Mouse (Mus musculus): ENCODE data around the gene Afap1. TPM values are rescaled to one million over a fixed set of nuclear protein-coding genes. Genes with fewer than 3 reads are reported as not detected.

Gene Afap1
- polyA plus RNA-seq, 1 experiment from 2014 or later, result 73.7 TPM

- H3K36me3 ChIP-seq (ENCODE audit: control insufficient read depth, insufficient read depth, low read length), result no peaks in the 10 kb centered on the region
- peak overlapping the region; percentile 13; the same call in 1 of the 2 replicates for H3K9ac ChIP-seq (replicated peaks; ENCODE audit: low read depth, low read length)
- no peaks in the 10 kb centered on the region for H3K27me3 ChIP-seq (ENCODE audit: control insufficient read depth, insufficient read depth, low read length)
- WGBS, result 9% methylated on average over 8 of the region's 8 CpGs
- no peak overlapping the region for H3K4me3 ChIP-seq (ENCODE audit: low read depth, low read length)
- peak; percentile 63; the same call in 1 of the 2 replicates for ATAC-seq (ENCODE audit: low read depth)
- peak overlapping the region; percentile 86 for H3K27ac ChIP-seq (ENCODE audit: low read depth, low read length)
- no peaks in the 10 kb centered on the region for H3K9me3 ChIP-seq (ENCODE audit: control insufficient read depth, low read length)
- peaks cover 47% of the 10 kb centered on the region for H3K4me1 ChIP-seq (ENCODE audit: control insufficient read depth, insufficient read depth, low read length)
- H3K4me2 ChIP-seq (ENCODE audit: low read depth, low read length), result no peak overlapping the region
Observed at GRCm38 (mm10) chr5:35918387-35918786, 25.3 kb downstream of the Afap1 start.

GRCm38 (mm10) chr5:35920076-35920475 is 27.0 kb downstream of the Afap1 start:
- Histone ChIP-seq H3K27ac (ENCODE audit: low read depth, low read length) (no peak overlapping the region), H3K9ac (replicated peaks; ENCODE audit: low read depth, low read length) (no peak overlapping the region), H3K4me2 (ENCODE audit: low read depth, low read length) (no peak overlapping the region), H3K36me3 (ENCODE audit: control insufficient read depth, insufficient read depth, low read length) (no peaks in the 10 kb centered on the region), H3K4me3 (ENCODE audit: low read depth, low read length) (no peak overlapping the region), H3K27me3 (ENCODE audit: control insufficient read depth, insufficient read depth, low read length) (no peaks in the 10 kb centered on the region), H3K9me3 (ENCODE audit: control insufficient read depth, low read length) (no peaks in the 10 kb centered on the region), H3K4me1 (ENCODE audit: control insufficient read depth, insufficient read depth, low read length) (peaks cover 50% of the 10 kb centered on the region)
- no peak for ATAC-seq (ENCODE audit: low read depth)
- WGBS, result 23% methylated on average over 4 of the region's 4 CpGs

GRCm38 (mm10) chr5:35920557-35920956 is 27.4 kb downstream of the Afap1 start:
- no peak overlapping the region for H3K9ac ChIP-seq (replicated peaks; ENCODE audit: low read depth, low read length)
- peaks cover 50% of the 10 kb centered on the region for H3K4me1 ChIP-seq (ENCODE audit: control insufficient read depth, insufficient read depth, low read length)
- no peak overlapping the region for H3K4me2 ChIP-seq (ENCODE audit: low read depth, low read length)
- no peaks in the 10 kb centered on the region for H3K36me3 ChIP-seq (ENCODE audit: control insufficient read depth, insufficient read depth, low read length)
- H3K4me3 ChIP-seq (ENCODE audit: low read depth, low read length), result no peak overlapping the region
- H3K9me3 ChIP-seq (ENCODE audit: control insufficient read depth, low read length), result no peaks in the 10 kb centered on the region
- no peak for ATAC-seq (ENCODE audit: low read depth)
- no peak overlapping the region for H3K27ac ChIP-seq (ENCODE audit: low read depth, low read length)
- no peaks in the 10 kb centered on the region for H3K27me3 ChIP-seq (ENCODE audit: control insufficient read depth, insufficient read depth, low read length)

GRCm38 (mm10) chr5:35921141-35921540 is 28.0 kb downstream of the Afap1 start:
- H3K9ac ChIP-seq (replicated peaks; ENCODE audit: low read depth, low read length), result no peak overlapping the region
- ATAC-seq (ENCODE audit: low read depth), result no peak
- no peaks in the 10 kb centered on the region for H3K36me3 ChIP-seq (ENCODE audit: control insufficient read depth, insufficient read depth, low read length)
- no peak overlapping the region for H3K4me2 ChIP-seq (ENCODE audit: low read depth, low read length)
- no peak overlapping the region for H3K4me3 ChIP-seq (ENCODE audit: low read depth, low read length)
- no peaks in the 10 kb centered on the region for H3K9me3 ChIP-seq (ENCODE audit: control insufficient read depth, low read length)
- WGBS, result 80% methylated on average over 6 of the region's 6 CpGs
- no peak overlapping the region for H3K27ac ChIP-seq (ENCODE audit: low read depth, low read length)
- H3K27me3 ChIP-seq (ENCODE audit: control insufficient read depth, insufficient read depth, low read length), result no peaks in the 10 kb centered on the region
- peaks cover 56% of the 10 kb centered on the region for H3K4me1 ChIP-seq (ENCODE audit: control insufficient read depth, insufficient read depth, low read length)

- H3K9ac ChIP-seq (replicated peaks; ENCODE audit: low read depth, low read length), result no peak overlapping the region
- no peaks in the 10 kb centered on the region for H3K36me3 ChIP-seq (ENCODE audit: control insufficient read depth, insufficient read depth, low read length)
- H3K4me2 ChIP-seq (ENCODE audit: low read depth, low read length), result no peak overlapping the region
- no peak overlapping the region for H3K4me3 ChIP-seq (ENCODE audit: low read depth, low read length)
- WGBS, result 49% methylated on average over 10 of the region's 10 CpGs
- H3K9me3 ChIP-seq (ENCODE audit: control insufficient read depth, low read length), result no peaks in the 10 kb centered on the region
- H3K27me3 ChIP-seq (ENCODE audit: control insufficient read depth, insufficient read depth, low read length), result no peaks in the 10 kb centered on the region
- peaks cover 61% of the 10 kb centered on the region for H3K4me1 ChIP-seq (ENCODE audit: control insufficient read depth, insufficient read depth, low read length)
- no peak overlapping the region for H3K27ac ChIP-seq (ENCODE audit: low read depth, low read length)
- ATAC-seq (ENCODE audit: low read depth), result no peak
Observed at GRCm38 (mm10) chr5:35921595-35922254, 28.6 kb downstream of the Afap1 start.

GRCm38 (mm10) chr5:35923448-35923847 is 30.3 kb downstream of the Afap1 start:
- no peak for ATAC-seq (ENCODE audit: low read depth)
- H3K4me3 ChIP-seq (ENCODE audit: low read depth, low read length), result no peak overlapping the region
- H3K4me2 ChIP-seq (ENCODE audit: low read depth, low read length), result no peak overlapping the region
- no peak overlapping the region for H3K27ac ChIP-seq (ENCODE audit: low read depth, low read length)
- no peaks in the 10 kb centered on the region for H3K27me3 ChIP-seq (ENCODE audit: control insufficient read depth, insufficient read depth, low read length)
- H3K9ac ChIP-seq (replicated peaks; ENCODE audit: low read depth, low read length), result no peak overlapping the region
- WGBS, result 87% methylated on average over 6 of the region's 6 CpGs
- no peaks in the 10 kb centered on the region for H3K9me3 ChIP-seq (ENCODE audit: control insufficient read depth, low read length)
- peaks cover 55% of the 10 kb centered on the region for H3K4me1 ChIP-seq (ENCODE audit: control insufficient read depth, insufficient read depth, low read length)
- no peaks in the 10 kb centered on the region for H3K36me3 ChIP-seq (ENCODE audit: control insufficient read depth, insufficient read depth, low read length)

- Histone ChIP-seq H3K9me3 (ENCODE audit: control insufficient read depth, low read length) (no peaks in the 10 kb centered on the region), H3K4me1 (ENCODE audit: control insufficient read depth, insufficient read depth, low read length) (peaks cover 43% of the 10 kb centered on the region), H3K36me3 (ENCODE audit: control insufficient read depth, insufficient read depth, low read length) (no peaks in the 10 kb centered on the region), H3K4me3 (ENCODE audit: low read depth, low read length) (no peak overlapping the region), H3K4me2 (ENCODE audit: low read depth, low read length) (no peak overlapping the region), H3K9ac (replicated peaks; ENCODE audit: low read depth, low read length) (no peak overlapping the region), H3K27ac (ENCODE audit: low read depth, low read length) (peak overlapping the region; percentile 1; the same call in 1 of the 2 replicates), H3K27me3 (ENCODE audit: control insufficient read depth, insufficient read depth, low read length) (no peaks in the 10 kb centered on the region)
- WGBS, result 19% methylated on average over 12 of the region's 12 CpGs
- peak; percentile 62 for ATAC-seq (ENCODE audit: low read depth)
Observed at GRCm38 (mm10) chr5:35925171-35925634, 32.1 kb downstream of the Afap1 start.

- 33% methylated on average over 8 of the region's 8 CpGs for WGBS
- peak; percentile 22; the same call in 1 of the 2 replicates for ATAC-seq (ENCODE audit: low read depth)
- Histone ChIP-seq H3K36me3 (ENCODE audit: control insufficient read depth, insufficient read depth, low read length) (no peaks in the 10 kb centered on the region), H3K9me3 (ENCODE audit: control insufficient read depth, low read length) (no peaks in the 10 kb centered on the region), H3K27me3 (ENCODE audit: control insufficient read depth, insufficient read depth, low read length) (no peaks in the 10 kb centered on the region), H3K9ac (replicated peaks; ENCODE audit: low read depth, low read length) (no peak overlapping the region), H3K4me1 (ENCODE audit: control insufficient read depth, insufficient read depth, low read length) (peaks cover 35% of the 10 kb centered on the region), H3K27ac (ENCODE audit: low read depth, low read length) (no peak overlapping the region), H3K4me3 (ENCODE audit: low read depth, low read length) (no peak overlapping the region), H3K4me2 (ENCODE audit: low read depth, low read length) (no peak overlapping the region)
Observed at GRCm38 (mm10) chr5:35926511-35926910, 33.4 kb downstream of the Afap1 start.

- no peaks in the 10 kb centered on the region for H3K27me3 ChIP-seq (ENCODE audit: control insufficient read depth, insufficient read depth, low read length)
- H3K9me3 ChIP-seq (ENCODE audit: control insufficient read depth, low read length), result no peaks in the 10 kb centered on the region
- no peak for ATAC-seq (ENCODE audit: low read depth)
- H3K9ac ChIP-seq (replicated peaks; ENCODE audit: low read depth, low read length), result no peak overlapping the region
- 82% methylated on average over 5 of the region's 5 CpGs for WGBS
- no peak overlapping the region for H3K27ac ChIP-seq (ENCODE audit: low read depth, low read length)
- H3K4me1 ChIP-seq (ENCODE audit: control insufficient read depth, insufficient read depth, low read length), result peaks cover 7% of the 10 kb centered on the region; the same call in 1 of the 2 replicates
- no peak overlapping the region for H3K4me3 ChIP-seq (ENCODE audit: low read depth, low read length)
- peaks cover 3% of the 10 kb centered on the region; the same call in 1 of the 2 replicates for H3K36me3 ChIP-seq (ENCODE audit: control insufficient read depth, insufficient read depth, low read length)
- no peak overlapping the region for H3K4me2 ChIP-seq (ENCODE audit: low read depth, low read length)
Observed at GRCm38 (mm10) chr5:35931296-35931695, 38.2 kb downstream of the Afap1 start.
